Mouse (Mus musculus): ENCODE results near the gene Golga4. TPM values are rescaled to one million over a fixed set of nuclear protein-coding genes. Genes with fewer than 3 reads are reported as not detected.

The Golga4 gene
- 5.1 and 5.9 TPM in 2 replicates for polyA plus RNA-seq (2012; ENCODE audit: low replicate concordance)

DNA sequence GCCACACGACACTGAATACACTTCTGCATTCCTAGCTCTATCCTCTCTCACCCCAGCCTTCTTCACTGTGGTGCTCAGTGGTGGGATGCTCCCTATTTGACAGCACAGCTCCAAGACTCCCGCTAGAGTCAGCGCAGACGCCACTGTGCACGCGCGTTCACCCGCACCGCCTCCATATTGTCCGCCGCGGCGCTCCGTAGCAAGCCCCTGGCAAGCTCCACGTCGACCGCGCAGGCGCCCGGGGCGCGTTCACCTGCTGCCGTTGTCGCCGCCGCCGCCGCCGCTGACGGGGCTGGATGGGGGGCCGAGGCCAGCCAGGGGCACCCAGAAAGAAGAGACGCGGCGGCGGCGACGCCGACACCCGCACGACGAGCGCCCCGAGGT is at the start of gene Golga4:
Gene Golga4, plus strand, starts transcription at position 248 of the 384 bp plus-strand sequence.

DNA sequence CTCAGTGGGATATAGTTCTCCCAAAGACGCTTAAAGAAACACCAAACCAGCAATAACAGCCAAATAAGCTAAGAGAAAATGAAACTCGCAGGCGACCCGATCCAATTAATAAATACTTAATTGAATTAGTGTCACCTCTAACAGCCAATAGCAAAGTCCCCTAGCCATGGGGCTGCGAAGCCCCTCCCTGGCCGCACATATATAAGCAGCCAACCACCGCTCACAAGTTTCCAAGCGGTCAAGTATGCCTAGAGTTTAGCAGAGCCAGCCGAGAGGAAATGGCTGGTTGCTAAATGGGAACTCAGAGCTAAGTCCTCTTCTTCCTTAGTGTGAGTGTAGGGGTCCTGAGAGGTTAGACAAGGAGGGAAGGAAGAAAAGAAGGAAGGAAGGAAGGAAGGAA is 28.1 kb upstream of the Golga4 start, which contains the start of gene Eomes:
Gene Eomes, plus strand, starts transcription at position 252 of the 400 bp plus-strand sequence.

DNA sequence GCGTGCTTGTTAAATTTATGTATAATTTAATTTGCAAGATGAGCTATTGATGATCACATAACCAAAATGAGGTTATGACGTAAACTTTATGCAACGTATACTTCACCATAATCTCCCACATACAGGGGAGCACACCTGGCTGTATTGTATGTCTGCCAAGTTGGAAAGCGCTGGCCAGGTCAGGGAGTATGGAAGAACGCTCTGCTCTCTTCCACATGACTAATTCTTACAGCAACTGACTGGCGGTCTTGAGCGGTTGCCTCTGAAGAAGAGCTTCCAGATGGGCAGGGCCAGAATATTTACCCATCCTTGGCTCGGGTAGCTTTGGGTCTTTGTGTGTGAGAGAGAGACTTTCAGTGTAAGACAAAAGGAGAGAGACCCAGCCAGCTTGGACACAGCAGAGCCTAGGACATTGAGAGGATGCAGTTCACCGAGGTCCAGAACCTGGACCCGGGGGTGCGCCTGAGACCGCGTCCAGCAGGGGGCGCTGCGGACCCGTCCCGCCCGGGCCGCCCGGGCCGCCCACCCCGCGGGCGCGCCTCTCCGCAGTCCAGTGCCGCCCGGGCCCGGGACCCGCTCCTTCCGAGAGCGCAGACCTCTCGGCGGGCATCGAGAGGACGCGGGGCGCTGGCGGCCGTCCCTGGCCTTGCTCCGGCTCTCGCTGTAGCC is 100.2 kb downstream of the Golga4 start, which contains the start of gene Itga9:
Gene Itga9, plus strand, starts transcription at position 543 of the 669 bp plus-strand sequence.

Other genes starting within 250 kb of the Golga4 start
- 8.6 and 13.2 TPM in 2 replicates for gene Eomes, start 28.1 kb upstream of the Golga4 start, polyA plus RNA-seq (2012; ENCODE audit: low replicate concordance)
- gene Itga9, start 100.4 kb downstream of the Golga4 start, polyA plus RNA-seq (2012; ENCODE audit: low replicate concordance): 1.6 and 3.5 TPM in 2 replicates